Mouse (Mus musculus): Measurements from ENCODE around the gene Tmem94.

Gene Tmem94

GRCm38 (mm10) chr11:115830550-115831325, 65.5 kb downstream of the Tmem94 start:
- in situ Hi-C loops (cut with MboI, MseI), result loop anchor here in 1 of 2 experiments (10.0 kb wide), 1 partner anchor 1546 kb away; no protein-coding TSS in a partner anchor

DNA sequence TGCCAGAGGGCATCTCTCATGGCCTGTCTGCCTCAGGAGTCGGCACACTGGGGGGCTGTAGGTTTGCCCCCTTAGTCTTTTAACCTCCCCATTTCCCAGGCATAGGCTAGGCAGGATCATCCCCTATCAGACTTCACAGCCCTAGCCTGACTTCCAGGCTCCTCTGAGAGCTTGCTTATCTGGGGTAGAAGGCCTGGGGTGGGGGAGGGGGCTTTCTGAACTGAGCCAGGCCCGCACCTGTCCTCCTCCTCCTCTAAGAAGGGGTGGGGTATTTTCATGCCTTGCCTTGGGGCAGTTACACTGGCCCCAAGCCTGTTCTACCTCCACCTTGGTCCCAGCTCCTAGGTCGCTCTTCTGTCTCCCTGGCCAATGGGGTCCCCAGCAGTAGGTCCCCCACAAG, 66.3 kb downstream of the Tmem94 start:
- in situ Hi-C loops (cut with MboI, MseI), result loop anchor here in 1 of 2 experiments (10.0 kb wide), 1 partner anchor 1547 kb away; no protein-coding TSS in a partner anchor

DNA sequence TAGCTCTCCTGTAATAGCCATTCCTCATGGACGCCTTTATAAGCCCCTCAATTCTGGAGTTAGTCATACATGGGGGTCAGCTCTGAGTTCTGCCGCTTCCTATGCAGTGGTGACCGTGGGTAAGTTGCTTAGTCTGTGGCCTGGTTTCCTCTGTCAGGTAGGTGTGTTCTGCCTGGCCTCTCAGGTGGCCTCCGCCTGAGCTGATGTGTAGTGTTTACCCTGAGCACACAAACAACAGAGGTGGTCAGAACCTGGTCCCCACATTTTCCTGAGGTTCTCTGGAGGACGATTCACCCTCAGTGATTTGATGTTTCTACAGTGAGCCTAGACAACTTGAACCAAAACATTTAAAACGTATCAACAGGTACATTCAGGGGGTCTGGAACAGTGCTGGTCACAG, 66.8 kb downstream of the Tmem94 start:
- in situ Hi-C loops (cut with MboI, MseI), result loop anchor here in 1 of 2 experiments (10.0 kb wide), 1 partner anchor 1547 kb away; no protein-coding TSS in a partner anchor

GRCm38 (mm10) chr11:115832523-115832922, 67.3 kb downstream of the Tmem94 start:
- in situ Hi-C loops (cut with MboI, MseI), result loop anchor here in 1 of 2 experiments (10.0 kb wide), 1 partner anchor 1548 kb away; no protein-coding TSS in a partner anchor

DNA sequence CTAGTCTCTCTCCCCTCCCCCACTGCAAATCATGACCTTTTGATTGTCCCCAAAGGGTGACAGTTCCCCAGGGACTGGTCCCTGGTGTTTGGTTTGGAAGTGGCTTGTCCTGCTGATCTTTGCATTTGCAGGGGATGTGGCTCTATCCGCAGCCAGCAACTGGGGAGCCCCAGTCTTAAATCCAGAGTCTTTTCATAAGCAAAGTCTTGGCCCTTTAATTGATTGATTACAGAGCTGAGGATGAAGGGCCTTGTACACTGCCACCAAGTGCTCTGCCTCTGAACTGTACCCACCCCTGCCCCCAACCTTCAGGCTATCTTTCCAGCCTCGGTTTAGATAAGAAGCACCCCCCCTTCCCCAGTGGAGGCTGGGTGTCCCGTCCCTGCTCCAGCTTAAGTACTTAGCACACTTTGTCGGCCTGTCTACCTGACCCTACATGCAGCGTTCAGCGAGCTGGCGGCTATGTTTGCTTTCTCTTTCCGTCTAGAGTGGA, 67.8 kb downstream of the Tmem94 start:
- in situ Hi-C loops (cut with MboI, MseI), result loop anchor here in 1 of 2 experiments (10.0 kb wide), 1 partner anchor 1548 kb away; no protein-coding TSS in a partner anchor

DNA sequence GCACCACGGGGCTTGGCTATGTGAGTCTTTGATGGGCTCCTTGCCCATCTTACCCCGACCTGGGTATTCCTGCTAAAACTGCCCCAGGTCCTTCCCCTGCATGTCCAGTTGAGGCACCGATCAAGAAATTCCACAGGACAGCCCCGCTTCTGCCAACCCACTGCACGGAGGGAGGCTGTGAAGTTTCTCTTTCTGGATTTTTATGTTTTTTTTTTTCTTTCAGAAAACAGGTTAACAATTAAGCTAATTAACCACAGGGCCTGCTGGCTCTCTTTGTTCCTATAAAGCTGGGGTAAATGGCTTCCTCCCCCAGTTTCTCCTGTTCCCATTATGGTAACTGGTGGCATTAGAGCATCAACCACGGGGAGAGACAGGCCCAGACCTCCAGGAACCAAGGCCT, 68.8 kb downstream of the Tmem94 start:
- in situ Hi-C loops (cut with MboI, MseI), result loop anchor here in 1 of 2 experiments (10.0 kb wide), 1 partner anchor 1549 kb away; no protein-coding TSS in a partner anchor

GRCm38 (mm10) chr11:115836656-115837395, 71.6 kb downstream of the Tmem94 start:
- in situ Hi-C loops (cut with MboI, MseI), result loop anchor here in 1 of 2 experiments (10.0 kb wide), 1 partner anchor 1552 kb away; no protein-coding TSS in a partner anchor

DNA sequence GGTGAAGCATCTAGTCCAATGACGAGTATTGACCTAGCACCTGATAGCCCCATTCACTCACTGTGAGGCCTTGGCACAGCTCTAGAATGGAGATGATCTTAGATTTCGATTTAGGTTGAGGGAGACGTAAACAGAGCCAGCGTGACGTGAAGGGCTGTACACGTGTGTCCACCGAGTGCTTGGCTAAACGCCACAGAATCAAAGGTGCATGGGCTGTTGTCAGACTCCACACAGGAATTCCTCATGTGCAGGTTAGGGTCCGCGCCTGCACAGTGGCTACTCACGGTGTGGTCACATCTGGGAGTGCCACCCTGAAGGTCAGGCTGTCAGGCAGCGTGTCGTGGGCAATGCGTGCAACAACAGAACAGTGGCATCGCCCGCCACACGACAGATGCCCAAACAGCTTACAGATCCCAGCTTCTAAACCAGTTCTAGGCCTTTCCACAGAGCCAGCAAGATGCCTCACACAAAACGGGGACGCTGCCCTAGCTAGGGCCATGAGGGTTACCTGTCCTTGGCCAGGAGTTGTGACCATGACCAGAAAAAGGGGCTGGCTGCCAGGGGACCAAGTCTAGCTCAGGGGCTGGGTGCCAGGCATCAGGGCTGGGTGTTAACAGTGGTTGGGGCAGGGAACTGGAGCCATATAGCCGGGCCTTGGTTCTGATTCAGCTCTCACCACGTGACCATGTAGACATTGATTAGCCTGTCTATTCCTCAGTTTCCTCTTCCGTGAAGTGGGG, 72.5 kb downstream of the Tmem94 start:
- in situ Hi-C loops (cut with MboI, MseI), result loop anchor here in 1 of 2 experiments (10.0 kb wide), 1 partner anchor 1553 kb away; no protein-coding TSS in a partner anchor

DNA sequence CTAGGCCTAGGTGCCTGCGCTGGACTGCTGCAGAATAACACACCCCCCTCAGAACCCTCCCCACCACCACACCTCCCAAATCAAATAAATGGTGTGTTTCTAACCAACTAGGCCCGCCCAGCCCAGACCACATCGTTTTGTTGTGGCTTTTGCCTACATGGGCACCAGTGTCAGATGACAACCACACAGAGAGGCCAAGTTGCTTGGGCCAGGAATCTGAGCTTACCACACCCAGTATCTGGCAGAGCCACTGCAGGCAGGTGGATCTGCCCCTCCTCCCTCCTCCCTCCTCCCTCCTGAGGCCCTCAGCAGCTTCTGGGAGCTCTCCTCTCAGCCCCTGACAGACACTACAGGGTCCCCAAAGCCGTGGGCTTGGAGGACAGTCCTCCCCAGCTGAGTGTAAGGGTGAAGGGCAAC, 73.7 kb downstream of the Tmem94 start:
- in situ Hi-C loops (cut with MboI, MseI), result loop anchor here in 1 of 2 experiments (10.0 kb wide), 1 partner anchor 1554 kb away; no protein-coding TSS in a partner anchor

DNA sequence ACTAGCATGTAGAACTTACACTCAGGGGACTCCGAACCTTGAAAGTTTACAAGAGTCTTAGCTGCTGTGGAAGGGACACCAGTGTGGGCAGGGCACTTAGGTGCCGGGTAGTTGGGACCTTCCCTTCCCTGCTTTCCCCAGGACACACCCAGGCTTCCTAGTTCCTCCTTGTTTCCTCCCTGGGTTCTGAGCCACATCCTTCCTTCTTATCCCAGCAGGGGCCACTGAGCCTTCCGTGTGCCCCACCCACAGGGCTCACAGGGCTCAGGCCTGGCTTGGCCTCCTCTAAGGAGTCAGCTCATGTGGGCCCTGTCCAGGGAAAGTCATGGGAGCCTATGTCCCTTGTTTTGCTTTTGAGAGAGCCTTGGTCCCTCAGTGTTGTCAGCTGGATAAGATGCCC, 74.5 kb downstream of the Tmem94 start:
- in situ Hi-C loops (cut with MboI, MseI), result loop anchor here in 1 of 2 experiments (10.0 kb wide), 1 partner anchor 1555 kb away; no protein-coding TSS in a partner anchor

GRCm38 (mm10) chr11:115841044-115841443, 75.8 kb downstream of the Tmem94 start:
- in situ Hi-C loops (cut with MboI, MseI), result no loop called here

- in situ Hi-C loops (cut with MboI, MseI), result no loop called here
Measured at GRCm38 (mm10) chr11:115841961-115842550, 76.8 kb downstream of the Tmem94 start.

GRCm38 (mm10) chr11:115843141-115843890, 78.1 kb downstream of the Tmem94 start:
- in situ Hi-C loops (cut with MboI, MseI), result no loop called here

GRCm38 (mm10) chr11:115843891-115844239, 78.6 kb downstream of the Tmem94 start:
- in situ Hi-C loops (cut with MboI, MseI), result no loop called here

DNA sequence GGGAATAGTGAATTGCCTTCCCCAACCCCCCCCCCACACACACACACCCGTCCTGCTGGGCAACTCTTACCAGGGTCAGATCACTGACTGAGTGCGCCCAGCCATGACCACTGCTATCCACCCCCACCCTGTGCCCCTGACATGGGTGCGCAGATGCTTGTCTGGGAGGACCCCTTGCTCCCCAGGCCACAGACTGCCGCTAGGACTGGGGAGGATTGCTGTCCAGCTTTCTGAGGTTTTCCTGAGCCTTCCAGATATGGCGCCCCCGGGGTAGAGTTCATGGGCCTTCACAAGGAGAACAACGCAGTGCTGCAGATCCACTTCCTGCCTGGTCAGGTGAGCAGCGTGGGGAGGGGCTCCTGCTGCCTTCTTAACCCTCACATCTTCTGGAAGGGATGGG, 79.0 kb downstream of the Tmem94 start:
- in situ Hi-C loops (cut with MboI, MseI), result no loop called here

GRCm38 (mm10) chr11:115845819-115846218, 80.6 kb downstream of the Tmem94 start:
- in situ Hi-C loops (cut with MboI, MseI), result no loop called here
